Mouse (Mus musculus): ENCODE results near the gene Hist1h2bf.
"Not testable (repeated sequence)": the region's sequence is repeated elsewhere in the genome, so short reads cannot be mapped to it uniquely, and the experiment has no call there.

Gene Hist1h2bf

DNA sequence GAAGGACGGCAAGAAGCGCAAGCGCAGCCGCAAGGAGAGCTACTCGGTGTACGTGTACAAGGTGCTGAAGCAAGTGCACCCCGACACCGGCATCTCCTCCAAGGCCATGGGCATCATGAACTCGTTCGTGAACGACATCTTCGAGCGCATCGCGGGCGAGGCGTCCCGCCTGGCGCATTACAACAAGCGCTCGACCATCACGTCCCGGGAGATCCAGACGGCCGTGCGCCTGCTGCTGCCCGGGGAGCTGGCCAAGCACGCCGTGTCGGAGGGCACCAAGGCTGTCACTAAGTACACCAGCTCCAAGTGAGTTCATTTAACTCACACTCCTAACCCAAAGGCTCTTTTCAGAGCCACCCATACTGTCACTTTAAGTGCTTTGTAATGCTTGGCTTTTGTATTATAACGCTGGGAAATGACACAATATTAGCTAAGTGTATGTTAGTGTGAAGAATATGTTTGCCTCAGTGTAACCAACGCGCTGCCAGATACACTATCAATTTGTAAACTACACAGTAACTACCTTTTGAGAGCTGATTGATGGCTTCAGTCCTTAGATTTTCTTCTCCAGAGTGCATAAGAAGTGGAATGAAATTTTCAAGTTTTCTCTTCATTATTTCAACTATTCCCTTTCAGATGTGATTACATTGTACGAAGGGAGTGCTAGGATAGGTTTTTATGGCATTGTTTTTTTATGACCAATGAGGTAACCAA, 2.3 kb downstream of the Hist1h2bf start:
- peak; percentile 57 for DNase-seq (ENCODE audit: low read depth, low spot score)

GRCm38 (mm10) chr13:23571022-23571503, 2.9 kb downstream of the Hist1h2bf start, which contains the start of the genes Hist1h2ae and Hist1h2bg:
Gene Hist1h2ae, minus strand, starts transcription at chr13:23571220.
Gene Hist1h2bg, plus strand, starts transcription at chr13:23571396.
- peak; percentile 93 for DNase-seq (ENCODE audit: low read depth, low spot score)

DNA sequence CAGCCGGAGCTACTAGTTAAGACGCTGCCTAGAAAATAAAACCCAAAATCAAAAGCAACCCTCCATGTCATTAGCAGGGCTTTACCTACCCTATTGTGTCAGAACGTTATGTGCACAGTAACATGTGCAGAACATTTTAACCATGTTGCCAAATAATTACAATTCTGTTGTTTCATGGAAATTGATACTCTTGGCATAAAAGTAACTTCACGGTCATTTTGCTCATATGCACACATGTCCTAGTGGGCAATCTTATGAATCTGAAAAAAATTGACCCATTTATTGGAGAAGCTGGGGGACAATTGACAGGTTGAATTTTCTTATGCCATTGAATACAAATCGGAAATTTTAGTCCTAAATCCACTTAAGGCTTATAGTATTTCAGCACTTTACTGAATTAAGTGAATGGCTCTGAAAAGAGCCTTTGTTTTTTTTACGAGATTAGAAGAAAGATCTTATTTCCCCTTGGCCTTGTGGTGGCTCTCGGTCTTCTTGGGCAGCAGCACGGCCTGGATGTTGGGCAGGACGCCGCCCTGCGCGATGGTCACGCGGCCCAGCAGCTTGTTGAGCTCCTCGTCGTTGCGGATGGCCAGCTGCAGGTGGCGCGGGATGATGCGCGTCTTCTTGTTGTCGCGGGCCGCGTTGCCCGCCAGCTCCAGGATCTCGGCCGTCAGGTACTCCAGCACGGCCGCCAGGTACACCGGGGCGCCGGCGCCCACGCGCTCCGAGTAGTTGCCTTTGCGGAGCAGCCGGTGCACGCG, 3.6 kb downstream of the Hist1h2bf start:
- DNase-seq (ENCODE audit: low read depth, low spot score), result peak; percentile 49

DNA sequence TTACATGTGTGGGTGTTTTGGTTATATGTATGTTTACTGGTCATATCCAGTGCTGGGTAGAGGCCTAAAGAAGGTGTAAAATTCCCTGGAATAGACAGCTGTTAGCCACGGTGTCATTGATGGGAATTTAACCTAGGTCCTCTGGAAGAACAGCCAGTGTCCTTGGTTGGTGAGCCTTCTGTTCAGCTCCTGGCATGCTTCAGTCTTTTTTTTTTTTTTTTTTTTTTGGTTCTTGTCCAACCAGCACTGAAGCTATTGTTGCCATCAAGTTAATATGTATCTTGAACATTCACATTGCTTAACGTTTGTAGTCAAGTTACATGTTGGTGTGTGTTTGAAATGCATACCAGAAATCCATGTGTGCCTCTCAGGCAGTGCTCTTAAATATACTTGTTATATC, 9.5 kb downstream of the Hist1h2bf start:
- DNase-seq (ENCODE audit: low read depth, low spot score), result no peak

DNA sequence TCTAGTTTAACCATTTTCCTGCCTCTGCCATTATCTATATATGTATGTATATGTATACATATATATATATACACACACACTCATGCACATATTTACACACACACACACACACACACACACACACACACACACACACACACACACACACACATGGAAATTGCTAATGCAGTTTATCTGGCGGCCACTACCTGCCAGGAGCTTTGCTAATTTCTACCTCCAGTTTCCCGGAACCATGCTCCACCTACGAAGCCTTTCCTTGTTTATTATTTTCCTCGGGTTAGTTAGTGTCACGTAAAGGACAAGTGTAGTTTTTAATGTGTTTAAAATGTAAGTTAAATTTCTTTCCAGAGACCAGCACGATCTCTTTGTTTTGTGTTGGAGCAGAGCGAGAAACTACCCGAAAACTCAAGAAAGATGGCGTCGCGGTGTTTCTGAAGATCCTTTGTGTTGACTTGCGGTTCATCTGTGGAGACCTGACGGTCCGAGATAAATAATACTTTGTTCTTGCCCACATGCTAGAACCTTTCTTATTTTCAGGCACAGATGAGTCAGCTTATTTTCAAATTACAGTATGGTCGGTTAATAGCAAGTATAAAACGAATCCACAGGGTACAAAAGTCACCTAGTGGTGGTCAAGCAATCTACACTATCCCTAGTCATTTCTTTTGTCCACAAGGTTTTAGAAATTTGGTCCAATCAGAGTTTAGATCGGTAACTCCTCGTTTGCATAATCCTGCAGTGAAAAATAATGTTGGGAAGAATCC, 11.1 kb downstream of the Hist1h2bf start:
- DNase-seq (ENCODE audit: low read depth, low spot score), result no peak

DNA sequence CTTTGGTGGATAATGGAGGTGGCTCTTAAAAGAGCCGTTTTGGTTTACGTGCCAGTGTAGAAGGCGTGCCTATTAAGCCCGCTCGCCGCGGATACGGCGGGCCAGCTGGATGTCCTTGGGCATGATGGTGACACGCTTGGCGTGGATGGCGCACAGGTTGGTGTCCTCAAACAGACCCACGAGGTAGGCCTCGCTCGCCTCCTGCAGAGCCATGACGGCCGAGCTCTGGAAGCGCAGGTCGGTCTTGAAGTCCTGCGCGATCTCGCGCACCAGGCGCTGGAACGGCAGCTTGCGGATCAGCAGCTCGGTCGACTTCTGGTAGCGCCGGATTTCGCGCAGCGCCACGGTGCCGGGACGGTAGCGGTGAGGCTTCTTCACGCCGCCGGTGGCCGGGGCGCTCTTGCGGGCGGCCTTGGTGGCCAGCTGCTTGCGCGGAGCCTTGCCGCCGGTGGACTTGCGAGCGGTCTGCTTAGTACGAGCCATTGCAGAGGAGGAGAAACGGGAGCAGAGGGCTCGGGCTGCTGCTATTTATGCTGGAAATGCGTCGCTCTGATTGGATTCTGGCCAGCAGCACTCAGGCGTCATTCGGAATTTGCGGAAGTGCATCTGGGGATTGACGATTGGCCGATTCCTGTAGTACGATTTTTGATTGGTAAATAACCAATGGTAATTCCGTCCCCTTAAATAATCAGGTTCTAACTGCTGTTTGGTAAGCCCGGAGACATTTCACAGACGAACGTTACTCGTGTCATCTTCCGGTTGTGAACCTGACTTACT, 11.9 kb downstream of the Hist1h2bf start, which contains the start of gene Hist1h3e:
TSS of gene Hist1h3e (minus strand) at position 487 of the 777 bp plus-strand sequence.
- DNase-seq (ENCODE audit: low read depth, low spot score), result peak; percentile 94

- DNase-seq (ENCODE audit: low read depth, low spot score), result not testable (repeated sequence)
These were observed 12.5 kb downstream of the Hist1h2bf start for GRCm38 (mm10) chr13:23561531-23561882.

DNA sequence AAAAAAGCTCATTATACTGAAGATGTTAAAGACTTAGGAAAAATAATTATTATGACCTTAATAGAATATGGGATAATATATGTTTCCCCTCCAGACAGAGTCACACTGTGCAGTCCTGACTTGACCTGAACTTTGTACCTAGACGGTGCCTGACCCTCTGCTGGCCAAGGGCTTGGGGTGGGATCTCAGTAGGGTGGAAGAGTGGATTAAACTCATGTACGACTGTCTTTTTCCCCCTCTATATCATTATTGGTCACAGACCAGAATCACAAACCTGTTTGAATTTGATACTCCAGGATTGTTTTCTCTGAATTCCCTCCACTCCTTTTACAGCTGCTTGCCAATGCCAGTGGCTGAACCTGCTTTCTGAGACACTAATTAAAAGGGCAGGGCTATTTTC, 13.3 kb downstream of the Hist1h2bf start:
- DNase-seq (ENCODE audit: low read depth, low spot score), result not testable (repeated sequence)

- DNase-seq (ENCODE audit: low read depth, low spot score), result no peak
These were observed 17.1 kb downstream of the Hist1h2bf start for GRCm38 (mm10) chr13:23556906-23557305.

DNA sequence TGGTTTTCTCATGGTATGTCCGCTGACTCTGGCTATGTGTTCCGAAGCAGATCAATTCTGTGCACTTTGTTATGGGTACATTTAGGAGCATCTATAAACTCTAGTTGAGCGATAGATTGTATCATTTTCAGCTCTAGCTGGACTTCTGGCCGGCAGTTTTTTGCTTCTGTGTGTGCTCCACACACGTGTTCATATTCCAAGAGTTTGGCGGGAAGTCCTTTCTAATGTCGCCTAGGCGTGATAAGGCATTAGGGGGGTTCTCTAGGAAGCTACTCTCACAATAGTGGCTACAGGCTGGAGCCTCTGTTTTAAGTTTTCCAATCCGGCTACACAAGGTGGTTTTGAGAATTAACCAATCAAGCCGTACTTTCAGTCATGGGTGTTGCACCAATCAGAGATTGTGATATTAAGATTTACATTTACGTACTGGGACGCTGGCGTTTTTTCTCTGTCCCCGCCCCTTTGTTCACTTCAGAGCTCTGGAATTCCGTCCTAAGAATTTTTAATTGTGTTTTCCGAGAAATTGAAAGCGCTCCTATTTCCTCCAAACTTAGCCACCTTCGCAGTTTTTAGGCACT, 18.1 kb downstream of the Hist1h2bf start:
- DNase-seq (ENCODE audit: low read depth, low spot score), result peak; percentile 83

DNA sequence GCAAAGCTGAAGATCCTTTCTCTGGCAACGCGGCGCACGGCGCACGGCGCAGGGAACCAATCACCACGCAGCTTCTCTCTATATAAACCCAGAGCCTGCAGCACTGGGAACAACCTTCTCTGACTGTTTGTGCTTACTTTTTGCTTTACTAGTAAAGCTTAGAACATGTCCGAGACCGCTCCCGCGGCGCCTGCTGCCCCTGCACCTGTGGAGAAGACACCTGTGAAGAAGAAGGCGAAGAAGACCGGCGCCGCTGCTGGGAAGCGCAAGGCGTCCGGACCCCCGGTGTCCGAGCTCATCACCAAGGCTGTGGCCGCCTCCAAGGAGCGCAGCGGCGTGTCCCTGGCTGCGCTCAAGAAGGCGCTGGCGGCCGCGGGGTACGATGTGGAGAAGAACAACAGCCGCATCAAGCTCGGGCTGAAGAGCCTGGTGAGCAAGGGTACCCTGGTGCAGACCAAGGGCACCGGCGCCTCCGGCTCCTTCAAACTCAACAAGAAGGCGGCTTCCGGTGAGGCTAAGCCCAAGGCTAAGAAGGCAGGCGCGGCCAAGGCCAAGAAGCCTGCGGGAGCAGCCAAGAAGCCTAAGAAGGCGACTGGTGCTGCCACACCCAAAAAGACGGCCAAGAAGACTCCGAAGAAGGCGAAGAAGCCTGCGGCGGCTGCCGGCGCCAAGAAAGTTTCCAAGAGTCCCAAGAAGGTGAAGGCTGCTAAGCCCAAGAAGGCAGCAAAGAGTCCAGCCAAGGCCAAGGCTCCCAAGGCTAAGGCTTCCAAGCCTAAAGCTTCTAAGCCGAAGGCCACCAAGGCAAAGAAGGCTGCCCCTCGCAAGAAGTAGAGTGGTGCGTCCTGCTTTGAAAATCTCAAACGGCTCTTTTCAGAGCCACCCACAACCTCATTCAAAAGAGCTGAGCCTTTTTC, 18.8 kb downstream of the Hist1h2bf start:
- DNase-seq (ENCODE audit: low read depth, low spot score), result peak; percentile 89

- DNase-seq (ENCODE audit: low read depth, low spot score), result no peak
These were observed 19.6 kb downstream of the Hist1h2bf start for GRCm38 (mm10) chr13:23554393-23554792.

DNA sequence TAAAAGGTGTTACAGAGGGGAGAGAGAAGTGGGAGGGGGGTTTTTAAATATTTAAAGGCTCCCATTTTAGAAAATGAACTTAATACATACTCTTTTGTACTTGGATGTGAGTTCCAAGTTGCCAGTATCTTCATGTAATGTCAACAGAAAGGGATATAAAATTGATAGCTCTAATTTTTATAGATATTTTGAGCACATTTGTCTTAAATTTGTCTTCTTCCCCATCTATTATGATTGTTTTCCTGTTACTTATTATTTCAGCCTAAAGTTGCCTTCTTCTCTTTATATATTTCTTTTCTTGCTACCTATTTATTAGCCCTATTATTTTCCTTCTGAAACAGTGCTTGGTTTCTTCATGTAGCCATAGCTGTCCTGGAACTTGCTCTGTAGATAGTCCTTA, 21.0 kb downstream of the Hist1h2bf start, which contains the start of gene Hist1h1d:
TSS of gene Hist1h1d (plus strand) at position 301 of the 400 bp plus-strand sequence.
- no peak for DNase-seq (ENCODE audit: low read depth, low spot score)

- no peak for DNase-seq (ENCODE audit: low read depth, low spot score)
These were observed 21.8 kb downstream of the Hist1h2bf start for GRCm38 (mm10) chr13:23551931-23552914.

DNA sequence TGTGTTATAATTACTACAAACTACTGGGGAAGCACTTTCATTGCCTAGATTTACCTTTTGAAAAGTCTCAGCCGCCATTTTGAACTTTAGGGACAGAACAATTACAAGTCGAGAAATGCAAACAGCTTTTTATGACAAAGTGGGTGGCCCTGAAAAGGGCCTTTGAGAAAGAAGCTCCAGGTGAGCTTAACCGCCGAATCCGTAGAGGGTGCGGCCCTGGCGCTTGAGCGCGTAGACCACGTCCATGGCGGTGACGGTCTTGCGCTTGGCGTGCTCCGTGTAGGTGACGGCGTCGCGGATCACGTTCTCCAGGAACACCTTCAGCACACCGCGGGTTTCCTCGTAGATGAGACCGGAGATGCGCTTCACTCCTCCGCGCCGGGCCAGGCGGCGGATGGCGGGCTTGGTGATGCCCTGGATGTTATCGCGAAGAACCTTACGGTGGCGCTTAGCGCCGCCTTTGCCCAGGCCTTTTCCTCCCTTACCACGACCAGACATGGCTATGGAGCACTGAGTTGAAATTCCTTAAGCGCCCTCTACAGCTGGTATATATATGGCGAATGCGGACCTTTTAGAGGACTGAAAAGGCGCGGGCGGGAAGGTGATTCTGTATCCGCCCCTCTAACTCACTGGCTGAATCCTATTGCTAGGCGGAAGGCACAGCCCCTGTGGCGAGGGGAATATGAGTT, 22.7 kb downstream of the Hist1h2bf start, which contains the start of gene Hist1h4f:
TSS of gene Hist1h4f (minus strand) at position 503 of the 689 bp plus-strand sequence.
- DNase-seq (ENCODE audit: low read depth, low spot score), result peak; percentile 95

DNA sequence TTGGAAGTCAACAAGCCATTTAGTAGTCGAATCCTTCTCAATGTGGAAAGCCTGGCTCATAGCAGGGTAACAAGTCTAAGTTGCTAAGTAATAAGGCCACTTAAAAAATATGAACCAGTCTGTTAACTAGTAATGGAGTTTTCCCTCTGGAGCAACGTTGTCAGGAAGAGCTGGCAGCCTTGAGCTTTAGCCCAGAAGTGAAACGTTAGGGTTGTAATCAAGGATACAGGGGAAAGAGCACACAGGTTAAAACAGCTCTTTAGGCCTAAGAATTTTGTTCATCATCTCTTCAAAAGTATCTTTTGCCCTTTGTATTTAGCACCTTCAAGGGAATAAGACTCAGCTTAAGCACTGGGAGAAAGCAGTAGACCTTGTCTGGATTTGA, 23.2 kb downstream of the Hist1h2bf start:
- DNase-seq (ENCODE audit: low read depth, low spot score), result no peak

DNA sequence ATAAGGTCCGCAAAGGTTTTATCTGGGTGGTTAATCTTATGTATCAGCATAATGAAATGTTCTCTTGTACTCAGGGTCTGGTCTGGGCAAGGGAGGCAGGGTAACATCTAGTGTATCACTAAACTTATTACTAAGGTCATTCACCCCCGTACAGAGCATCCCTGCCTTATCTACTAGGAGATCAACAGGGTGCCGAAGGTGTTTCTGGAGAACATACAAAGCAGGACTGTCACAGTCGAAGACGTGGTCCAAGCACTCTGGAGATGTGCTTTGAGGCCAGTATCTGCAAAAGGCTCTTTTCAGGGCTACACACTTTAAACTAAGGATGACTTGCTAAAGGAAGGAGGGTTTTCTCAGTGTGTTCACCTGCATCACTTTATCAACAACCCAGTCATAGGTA, 27.3 kb downstream of the Hist1h2bf start:
- DNase-seq (ENCODE audit: low read depth, low spot score), result no peak

GRCm38 (mm10) chr13:23544787-23545120, 29.2 kb downstream of the Hist1h2bf start:
- not testable (repeated sequence) for DNase-seq (ENCODE audit: low read depth, low spot score)
